Mouse (Mus musculus) spleen, postnatal 36 days (tissue): ENCODE data around the gene Gna12.
A peak's percentile ranks its signal among the peaks of the same experiment; 100 is the strongest.

Source experiments
- DNase-seq, 2 experiments: peaks; one replicate each; pipeline ENCODE4 v3.0.0; 2022; ENCODE audit warnings: low spot score in 2 of 2, mixed read lengths in 1 of 2

The Gna12 gene

DNA sequence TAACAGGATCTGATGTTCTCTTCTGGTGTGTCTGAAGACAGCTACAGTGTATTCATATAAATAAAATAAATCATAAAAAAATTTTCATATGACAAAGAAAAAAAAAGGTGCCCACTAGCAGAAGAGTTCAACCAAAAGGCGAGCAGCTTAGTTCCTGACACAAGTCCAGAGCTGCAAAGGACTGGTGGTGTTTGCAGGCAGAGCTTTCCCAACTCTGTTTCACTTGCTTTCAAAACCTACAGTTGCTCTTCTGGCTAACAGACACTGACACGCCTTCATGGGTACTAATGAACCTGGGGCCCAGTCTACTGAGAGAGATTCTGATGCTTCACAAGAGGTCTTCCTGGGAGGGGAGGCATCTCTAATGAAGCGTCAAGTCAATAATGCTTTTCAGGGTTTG lies 34.2 kb downstream of the Gna12 start:
- DNase-seq, result no peak

DNA sequence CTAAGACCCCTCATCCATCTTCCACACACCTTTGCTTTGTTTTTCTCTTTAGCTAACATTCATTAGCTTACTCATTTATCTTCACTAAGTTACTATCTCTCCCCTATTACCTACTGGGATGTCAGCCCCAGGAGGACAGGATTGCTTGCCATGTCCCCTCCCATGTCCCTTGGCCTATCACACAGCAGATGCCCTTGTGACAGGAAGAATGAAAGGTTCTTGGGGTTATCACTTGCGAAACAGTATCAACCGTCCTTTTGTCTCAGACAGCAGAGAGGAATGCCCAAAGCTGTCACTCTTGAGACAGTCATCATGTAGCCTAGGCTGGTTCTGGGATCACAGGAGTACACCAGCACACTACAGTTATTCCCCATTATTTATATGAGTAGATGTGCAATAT lies 35.1 kb downstream of the Gna12 start:
- peak in 1 of 2 experiments; percentile 20 for DNase-seq

- DNase-seq, result no peak
Observed at GRCm38 (mm10) chr5:140794753-140795152, 35.5 kb downstream of the Gna12 start.

- no peak for DNase-seq
Observed at GRCm38 (mm10) chr5:140792233-140792632, 38.0 kb downstream of the Gna12 start.

GRCm38 (mm10) chr5:140790937-140791877 lies 39.0 kb downstream of the Gna12 start:
- peak; percentile 16 to 30 for DNase-seq

GRCm38 (mm10) chr5:140790392-140790791 lies 39.8 kb downstream of the Gna12 start:
- DNase-seq, result no peak

DNA sequence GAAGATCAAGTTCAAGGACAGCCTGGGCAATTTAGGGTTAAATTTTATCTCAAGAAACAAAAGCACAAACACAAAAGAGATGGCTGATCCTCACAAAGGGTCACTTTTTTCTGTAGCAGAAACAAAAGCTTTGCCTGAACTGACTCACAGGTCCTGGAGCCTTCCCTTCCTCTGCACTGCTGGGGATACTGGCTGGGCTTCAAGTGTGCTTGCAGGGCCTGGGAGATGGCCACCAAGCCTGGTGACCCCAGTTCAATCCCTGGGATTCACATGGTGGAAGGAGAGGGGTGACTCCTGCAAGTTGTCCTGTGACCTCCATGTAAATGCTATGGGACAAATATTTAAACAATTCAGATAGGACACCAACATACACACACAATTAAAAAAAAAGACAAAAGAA lies 40.7 kb downstream of the Gna12 start:
- no peak for DNase-seq

GRCm38 (mm10) chr5:140785240-140785872 lies 44.9 kb downstream of the Gna12 start:
- no peak for DNase-seq

DNA sequence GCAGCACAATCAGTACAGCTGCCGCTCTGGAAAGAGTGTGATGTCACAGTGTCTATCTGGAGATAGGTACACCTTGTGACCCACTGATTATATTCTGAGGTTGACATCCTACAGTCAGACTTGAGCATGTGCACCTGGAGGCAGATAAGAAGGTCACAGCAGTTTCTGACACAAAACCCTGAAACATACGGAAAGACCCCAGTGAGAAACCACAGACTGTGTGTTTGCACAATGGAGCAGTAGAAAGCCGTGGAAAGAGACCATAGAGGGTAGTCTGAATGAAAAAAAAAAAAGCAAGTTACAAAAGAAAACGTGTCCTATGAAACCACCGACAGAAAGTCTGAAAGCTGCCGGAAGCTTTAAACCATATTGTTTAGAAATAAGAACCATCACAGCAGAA lies 45.9 kb downstream of the Gna12 start:
- DNase-seq, result no peak

- no peak for DNase-seq
Observed at GRCm38 (mm10) chr5:140783577-140783976, 46.7 kb downstream of the Gna12 start.

- DNase-seq, result no peak
Observed at GRCm38 (mm10) chr5:140781886-140782572, 48.2 kb downstream of the Gna12 start.

DNA sequence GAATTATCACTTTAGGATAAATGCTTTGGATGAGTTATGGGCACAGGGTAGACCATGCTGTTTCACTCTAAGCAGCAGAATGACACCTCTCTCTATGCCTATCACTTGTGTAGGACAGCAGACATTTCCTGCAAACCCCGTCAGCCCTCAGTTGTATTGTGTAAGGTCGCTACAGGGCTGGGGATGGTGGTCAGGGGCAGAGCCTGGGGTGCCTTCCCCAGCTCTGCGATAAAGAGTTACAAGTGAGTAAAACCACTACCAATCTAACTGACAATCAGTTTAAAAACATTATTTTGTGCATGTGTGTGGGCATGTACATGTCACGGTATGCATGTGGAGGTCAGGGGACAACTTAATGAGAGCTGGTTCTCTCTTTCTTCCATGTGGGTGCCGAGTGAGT lies 49.1 kb downstream of the Gna12 start:
- DNase-seq, result no peak

- DNase-seq, result no peak
Observed at GRCm38 (mm10) chr5:140776968-140777367, 53.3 kb downstream of the Gna12 start.

- DNase-seq, result no peak
Observed at GRCm38 (mm10) chr5:140775111-140775510, 55.1 kb downstream of the Gna12 start.

- DNase-seq, result no peak
Observed at GRCm38 (mm10) chr5:140772158-140772557, 58.1 kb downstream of the Gna12 start.

DNA sequence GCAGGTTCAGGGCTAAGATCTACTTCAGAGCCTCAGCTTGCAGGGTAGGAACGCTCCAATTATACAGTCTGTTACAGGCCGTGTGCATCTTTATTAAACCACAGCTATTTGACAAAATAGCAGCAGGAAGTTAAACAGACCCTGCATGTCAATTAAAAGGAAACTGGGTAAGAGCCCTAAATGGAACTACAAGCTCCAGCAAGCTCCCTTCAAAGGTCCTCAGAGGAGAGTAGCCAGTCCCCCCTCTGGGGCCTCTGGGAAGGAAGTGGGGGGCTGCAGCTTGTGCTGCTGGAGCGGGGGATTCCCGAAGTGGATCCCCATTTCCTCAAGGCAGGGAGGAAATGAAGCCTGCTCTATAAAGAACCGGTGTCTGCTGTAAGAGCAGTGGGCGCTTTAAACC lies 58.6 kb downstream of the Gna12 start:
- peak; percentile 40 to 43 for DNase-seq

DNA sequence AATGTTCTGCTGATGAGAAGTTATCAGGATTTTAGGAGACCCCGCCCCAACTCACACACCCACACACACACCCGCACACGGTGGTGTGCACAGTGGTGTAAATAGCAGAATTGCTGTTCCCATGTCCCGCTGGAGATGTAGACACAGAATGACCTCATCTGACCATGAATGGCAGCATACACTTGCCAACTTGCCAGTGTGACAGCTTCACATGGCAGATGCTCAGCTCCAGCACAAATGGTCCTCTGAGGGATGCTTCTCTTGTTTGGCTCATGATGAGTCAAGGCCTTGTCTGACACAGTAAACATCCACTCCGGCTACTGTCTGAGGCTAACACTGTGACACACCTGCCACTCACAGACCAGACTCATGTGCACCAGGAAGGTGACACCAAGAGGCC lies 61.9 kb downstream of the Gna12 start:
- DNase-seq, result no peak

- DNase-seq, result peak; percentile 47 to 49
Observed at GRCm38 (mm10) chr5:140767704-140768141, 62.5 kb downstream of the Gna12 start.

- DNase-seq, result no peak
Observed at GRCm38 (mm10) chr5:140766566-140766965, 63.7 kb downstream of the Gna12 start.

DNA sequence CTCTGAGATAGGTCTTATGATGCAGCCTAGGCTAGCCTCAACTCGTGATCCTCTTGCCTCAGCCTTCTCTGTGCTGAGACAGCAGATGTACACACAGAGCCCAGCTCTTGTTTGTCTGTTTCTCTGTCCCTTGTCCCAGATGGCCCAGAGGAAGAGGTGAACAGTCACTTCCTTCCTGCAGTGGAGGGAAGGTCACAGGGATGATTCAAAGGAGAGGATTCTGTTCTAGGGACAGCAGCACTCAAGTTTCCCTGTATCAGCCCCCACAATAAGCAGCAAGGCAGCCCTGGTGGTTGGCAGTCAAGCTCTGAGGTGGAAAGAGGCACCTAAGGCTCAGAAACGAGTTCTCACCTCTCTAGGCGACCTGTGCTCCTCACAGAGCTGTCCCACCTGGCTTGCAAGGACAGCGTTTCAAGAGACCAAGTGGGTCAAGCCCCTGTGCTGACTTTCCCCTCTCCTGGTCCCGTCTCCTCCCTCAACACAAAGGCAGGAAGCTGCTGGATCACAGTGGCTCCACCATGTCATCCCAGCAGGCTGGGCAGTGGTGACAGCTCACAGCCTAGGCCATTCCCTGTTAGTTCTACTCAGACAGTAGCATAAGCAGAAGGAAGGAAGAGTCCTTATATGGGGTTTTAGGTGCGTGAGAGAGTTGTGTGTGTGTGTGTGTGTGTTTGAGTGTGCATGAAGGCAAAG lies 65.2 kb downstream of the Gna12 start:
- DNase-seq, result peak in 1 of 2 experiments; percentile 26

DNA sequence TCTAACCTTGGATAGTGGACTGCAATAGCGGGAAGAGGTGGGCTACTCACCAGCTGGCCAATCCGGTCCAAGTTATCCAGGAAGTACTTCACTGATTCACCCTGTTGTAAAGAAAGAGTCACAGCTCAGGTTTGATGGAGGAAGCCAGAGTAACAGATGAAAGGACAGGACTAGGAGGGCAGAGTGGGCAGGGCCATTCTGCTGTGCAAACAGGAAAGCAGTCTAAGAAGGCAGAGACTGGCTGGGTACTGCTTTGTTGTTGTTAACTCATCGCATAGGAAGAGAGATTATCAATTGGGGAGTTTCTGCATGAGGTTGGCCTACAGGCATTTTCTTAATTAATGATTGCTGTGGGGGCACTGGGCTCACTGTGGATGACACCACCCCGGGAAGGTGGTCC lies 67.7 kb downstream of the Gna12 start:
- DNase-seq, result no peak

DNA sequence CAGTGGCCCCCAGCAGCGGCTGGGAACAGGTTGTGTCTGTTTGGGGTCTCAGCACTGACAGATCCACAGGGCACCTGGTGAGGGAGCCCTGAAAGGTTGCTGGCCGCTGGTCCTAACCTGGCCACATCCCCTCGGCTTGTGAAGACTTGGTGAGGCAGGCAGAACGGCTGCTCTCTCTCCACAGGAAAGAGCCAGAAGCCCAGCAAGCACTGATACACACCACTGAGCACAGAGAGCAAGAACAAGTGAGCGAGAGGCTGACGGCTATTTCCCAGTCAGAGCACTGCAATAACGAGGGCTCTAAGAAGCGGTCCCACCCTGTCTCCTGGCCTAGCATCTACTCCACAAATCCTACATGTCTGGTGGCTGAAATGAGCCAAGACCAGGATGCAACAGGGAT lies 71.4 kb downstream of the Gna12 start:
- no peak for DNase-seq
